Mouse (Mus musculus): ENCODE results near the gene Stox1. TPM values are rescaled to one million over a fixed set of nuclear protein-coding genes. Genes with fewer than 3 reads are reported as not detected.

Stox1 gene
- 0.98 TPM in 2 replicates for polyA plus RNA-seq (2012; rRNA removed)

GRCm38 (mm10) chr10:62725771-62726687 lies at the start of gene Stox1:
Stox1 (minus strand) TSS chr10:62726128.

GRCm38 (mm10) chr10:62650881-62651810 lies 74.8 kb downstream of the Stox1 start, which contains the start of gene Ddx50:
Ddx50 (minus strand) TSS chr10:62651218.

Other genes starting within 250 kb of the Stox1 start
- 4.1 and 4.8 TPM in 2 replicates for gene Vps26a, start 239.3 kb downstream of the Stox1 start, polyA plus RNA-seq (2012; rRNA removed)
- gene Srgn, start 198.7 kb downstream of the Stox1 start, polyA plus RNA-seq (2012; rRNA removed) = 5.7 and 7.3 TPM in 2 replicates
- 68.2 and 81.5 TPM in 2 replicates for gene Kif1bp, start 147.7 kb downstream of the Stox1 start, polyA plus RNA-seq (2012; rRNA removed)
- 8.5 and 11.4 TPM in 2 replicates for gene Ddx21, start 123.8 kb downstream of the Stox1 start, polyA plus RNA-seq (2012; rRNA removed)
- gene Ddx50, start 74.9 kb downstream of the Stox1 start, polyA plus RNA-seq (2012; rRNA removed) = 6.3 and 9.4 TPM in 2 replicates
- gene Ccar1, start 66.2 kb upstream of the Stox1 start, polyA plus RNA-seq (2012; rRNA removed) = 60.5 and 127 TPM in 2 replicates
- 2.8 and 4.8 TPM in 2 replicates for gene Tet1, start 182.9 kb upstream of the Stox1 start, polyA plus RNA-seq (2012; rRNA removed)
- gene Slc25a16, start 194.5 kb upstream of the Stox1 start, polyA plus RNA-seq (2012; rRNA removed) = 35.5 and 42.3 TPM in 2 replicates
- gene Dna2, start 220.9 kb upstream of the Stox1 start, polyA plus RNA-seq (2012; rRNA removed) = 2.9 and 3.8 TPM in 2 replicates

Data from ovary, adult 2 months (tissue).